Mouse (Mus musculus): ENCODE measurements at regions not wholly inside any gene's neighbourhood (a gene's known extent, or its start where the extent isn't known, plus 50 kb on each side); places are given as distances from the start of the nearest gene placed in this dataset.

DNA sequence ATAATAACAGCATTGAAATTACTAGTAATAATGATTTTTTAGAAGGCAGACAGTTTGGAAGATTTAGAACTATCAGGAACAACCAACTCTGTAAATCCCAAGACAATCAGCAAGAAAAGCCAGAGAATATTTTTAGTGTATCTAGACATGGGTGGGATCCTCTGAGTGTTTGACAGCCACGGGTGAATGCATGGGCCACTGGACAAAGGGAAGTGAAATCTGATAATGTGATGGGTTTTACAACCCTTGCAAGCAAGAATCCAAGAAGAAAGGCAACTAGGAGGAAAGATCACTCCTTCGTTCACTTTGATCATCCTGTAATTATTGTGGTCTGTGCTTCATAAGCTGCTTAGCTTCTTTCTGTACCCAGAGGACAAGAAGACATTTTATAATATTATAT lies 149.2 kb upstream of the Asb5 start:
- Histone ChIP-seq H3K27me3 (ENCODE audit: control insufficient read depth in 1 of 2, insufficient read depth in 2 of 2, low read length in 2 of 2) (no peaks in the 10 kb centered on the region), H3K9ac (ENCODE audit: control insufficient read depth, low read depth, low read length, poor library complexity, severe bottlenecking) (no peak overlapping the region), H3K27ac (ENCODE audit: control insufficient read depth, low read depth, low read length) (no peak overlapping the region), H3K4me1 (ENCODE audit: control insufficient read depth in 1 of 2, insufficient read depth in 2 of 2, low read length in 2 of 2) (no peaks in the 10 kb centered on the region), H3K9me3 (replicated peaks; ENCODE audit: insufficient read depth, low read length) (no peaks in the 10 kb centered on the region), H3K36me3 (ENCODE audit: control insufficient read depth in 1 of 2, insufficient read depth in 2 of 2, low read length in 2 of 2) (no peaks in the 10 kb centered on the region), H3K4me3 (ENCODE audit: control insufficient read depth in 1 of 2, insufficient read depth in 1 of 2, low read depth in 2 of 2, low read length in 2 of 2) (no peak overlapping the region), H3K79me2 (ENCODE audit: control insufficient read depth, insufficient read depth, low read length, poor library complexity) (no peaks in the 10 kb centered on the region)
- DNase-seq (ENCODE audit: low read depth, low spot score), result no peak
- TF ChIP-seq E2F4 (IDR thresholded peaks at IDR 0.05; ENCODE audit: borderline replicate concordance, low read depth, low read length), result no peak
- no peak for TF ChIP-seq CHD2 (IDR thresholded peaks at IDR 0.05; ENCODE audit: low read length)

DNA sequence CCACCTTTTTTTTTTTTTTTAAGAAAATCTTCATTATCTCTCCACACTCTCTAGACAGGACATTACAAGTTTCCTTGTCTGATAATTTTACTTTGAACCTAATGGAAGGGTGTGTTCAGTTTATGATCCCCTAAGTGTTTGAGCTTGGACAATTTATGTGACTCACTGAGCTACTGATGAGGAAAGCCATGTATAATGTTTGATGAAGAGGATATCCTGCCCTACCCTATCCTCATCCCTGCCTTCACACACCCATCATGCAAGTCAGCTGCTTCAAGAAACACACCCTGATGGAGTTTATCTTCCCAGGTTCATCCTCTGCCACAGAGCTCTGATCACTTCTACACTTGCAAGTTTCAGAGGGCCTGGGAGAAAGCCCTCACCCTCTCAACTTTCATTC lies 136.5 kb upstream of the Asb5 start:
- Histone ChIP-seq H3K27me3 (ENCODE audit: control insufficient read depth in 1 of 2, insufficient read depth in 2 of 2, low read length in 2 of 2) (no peaks in the 10 kb centered on the region; a peak in 1 of 4 replicates), H3K36me3 (ENCODE audit: control insufficient read depth in 1 of 2, insufficient read depth in 2 of 2, low read length in 2 of 2) (no peaks in the 10 kb centered on the region), H3K27ac (ENCODE audit: control insufficient read depth, low read depth, low read length) (no peak overlapping the region), H3K4me1 (ENCODE audit: control insufficient read depth in 1 of 2, insufficient read depth in 2 of 2, low read length in 2 of 2) (no peaks in the 10 kb centered on the region), H3K9me3 (replicated peaks; ENCODE audit: insufficient read depth, low read length) (no peaks in the 10 kb centered on the region), H3K79me2 (ENCODE audit: control insufficient read depth, insufficient read depth, low read length, poor library complexity) (no peaks in the 10 kb centered on the region), H3K4me3 (ENCODE audit: control insufficient read depth in 1 of 2, insufficient read depth in 1 of 2, low read depth in 2 of 2, low read length in 2 of 2) (no peak overlapping the region), H3K9ac (ENCODE audit: control insufficient read depth, low read depth, low read length, poor library complexity, severe bottlenecking) (no peak overlapping the region)
- no peak for TF ChIP-seq ZMIZ1 (IDR thresholded peaks at IDR 0.05; ENCODE audit: low read depth, low read length)
- no peak for TF ChIP-seq MXI1 (IDR thresholded peaks at IDR 0.05; ENCODE audit: low read depth, low read length)
- no peak for TF ChIP-seq RAD21 (IDR thresholded peaks at IDR 0.05; ENCODE audit: low read depth, low read length)
- TF ChIP-seq MYB (IDR thresholded peaks at IDR 0.05; ENCODE audit: low read depth, low read length), result no peak
- TF ChIP-seq GATA1 (IDR thresholded peaks at IDR 0.05; ENCODE audit: low read depth, low read length), result no peak
- TF ChIP-seq POLR2AphosphoS2 (IDR thresholded peaks at IDR 0.05; ENCODE audit: low read length), result no peak
- TF ChIP-seq POLR2AphosphoS5 (IDR thresholded peaks at IDR 0.05; ENCODE audit: borderline replicate concordance, low read depth, low read length), result no peak
- no peak for TF ChIP-seq ZNF384 (IDR thresholded peaks at IDR 0.05; ENCODE audit: low read depth, low read length)
- no peak for TF ChIP-seq ZC3H11A (IDR thresholded peaks at IDR 0.05; ENCODE audit: low read depth, low read length)
- TF ChIP-seq ETS1 (IDR thresholded peaks at IDR 0.05; ENCODE audit: low read depth, low read length), result no peak
- TF ChIP-seq HCFC1 (IDR thresholded peaks at IDR 0.05; ENCODE audit: low read depth, low read length), result no peak
- TF ChIP-seq BHLHE40 (IDR thresholded peaks at IDR 0.05; ENCODE audit: borderline replicate concordance, low read depth, low read length), result no peak
- no peak for DNase-seq (ENCODE audit: low read depth, low spot score)

- no peak overlapping the region for H3K27ac ChIP-seq (ENCODE audit: control insufficient read depth, low read depth, low read length)
Observed at GRCm38 (mm10) chr8:54393466-54394197, 135.7 kb upstream of the Asb5 start.

More at GRCm38 (mm10) chr8:54393466-54394197, 135.7 kb upstream of the Asb5 start:
- Histone ChIP-seq H3K4me1 (ENCODE audit: control insufficient read depth in 1 of 2, insufficient read depth in 2 of 2, low read length in 2 of 2) (no peaks in the 10 kb centered on the region), H3K4me3 (ENCODE audit: control insufficient read depth in 1 of 2, insufficient read depth in 1 of 2, low read depth in 2 of 2, low read length in 2 of 2) (no peak overlapping the region), H3K9ac (ENCODE audit: control insufficient read depth, low read depth, low read length, poor library complexity, severe bottlenecking) (no peak overlapping the region), H3K27me3 (ENCODE audit: control insufficient read depth in 1 of 2, insufficient read depth in 2 of 2, low read length in 2 of 2) (no peaks in the 10 kb centered on the region; a peak in 1 of 4 replicates), H3K79me2 (ENCODE audit: control insufficient read depth, insufficient read depth, low read length, poor library complexity) (no peaks in the 10 kb centered on the region), H3K36me3 (ENCODE audit: control insufficient read depth in 1 of 2, insufficient read depth in 2 of 2, low read length in 2 of 2) (no peaks in the 10 kb centered on the region), H3K9me3 (replicated peaks; ENCODE audit: insufficient read depth, low read length) (no peaks in the 10 kb centered on the region)
- no peak for DNase-seq (ENCODE audit: low read depth, low spot score)
- TF ChIP-seq ZMIZ1 (IDR thresholded peaks at IDR 0.05; ENCODE audit: low read depth, low read length), result no peak
- no peak for TF ChIP-seq ZKSCAN1 (IDR thresholded peaks at IDR 0.05; ENCODE audit: low read depth, low read length)
- TF ChIP-seq HCFC1 (IDR thresholded peaks at IDR 0.05; ENCODE audit: low read depth, low read length), result no peak
- TF ChIP-seq GABPA (IDR thresholded peaks at IDR 0.05; ENCODE audit: low read depth, low read length), result no peak
- no peak for TF ChIP-seq MAX (IDR thresholded peaks at IDR 0.05; ENCODE audit: low read length)
- TF ChIP-seq BHLHE40 (IDR thresholded peaks at IDR 0.05; ENCODE audit: borderline replicate concordance, low read depth, low read length), result no peak
- TF ChIP-seq RCOR1 (IDR thresholded peaks at IDR 0.05; ENCODE audit: low read depth, low read length), result no peak
- no peak for TF ChIP-seq TBP (IDR thresholded peaks at IDR 0.05; ENCODE audit: low read depth, low read length)
- TF ChIP-seq SMC3 (IDR thresholded peaks at IDR 0.05; ENCODE audit: low read depth, low read length), result no peak
- no peak for TF ChIP-seq ZC3H11A (IDR thresholded peaks at IDR 0.05; ENCODE audit: low read depth, low read length)
- no peak for TF ChIP-seq KAT2A (conservative IDR thresholded peaks at IDR 0.05; ENCODE audit: low read depth, low read length)
- TF ChIP-seq GATA1 (IDR thresholded peaks at IDR 0.05; ENCODE audit: low read depth, low read length), result no peak
- TF ChIP-seq USF2 (IDR thresholded peaks at IDR 0.05; ENCODE audit: borderline replicate concordance in 1 of 2, insufficient read depth in 1 of 2, low read depth in 1 of 2, low read length in 2 of 2), result no peak
